Mouse (Mus musculus) adrenal gland, adult 2 months (tissue): ENCODE measurements around the gene Rps6kc1. TPM values are rescaled to one million over a fixed set of nuclear protein-coding genes. Genes with fewer than 3 reads are reported as not detected.

ENCODE experiments used
- DNase-seq: peaks from one replicate; pipeline ENCODE4 v3.0.0; 2021
- polyA plus RNA-seq: library from polyadenylated mRNA; depleted of rRNA; stranded (reverse); fragments of >200 nt; gene quantifications from 2 replicates; pipeline ENCODE4 v1.2.3, GENCODE M21; 2012
- total RNA-seq, 2 experiments: library from RNA; stranded (reverse); gene quantifications; 2 replicates each; pipeline ENCODE4 v1.2.3; 2021

Gene Rps6kc1
- total and polyA plus RNA-seq, 3 experiments, result 23.2 to 25.3 (median 23.3) TPM

- DNase-seq, result no peak
These were observed 147.8 kb downstream of the Rps6kc1 start for GRCm38 (mm10) chr1:190763756-190764155.

- DNase-seq, result peak; percentile 6
These were observed 149.8 kb downstream of the Rps6kc1 start for GRCm38 (mm10) chr1:190761786-190762185.

GRCm38 (mm10) chr1:190757899-190758298, 153.7 kb downstream of the Rps6kc1 start:
- DNase-seq, result no peak

- DNase-seq, result no peak
These were observed 159.6 kb downstream of the Rps6kc1 start for GRCm38 (mm10) chr1:190751794-190752570.

- DNase-seq, result no peak
These were observed 162.6 kb downstream of the Rps6kc1 start for GRCm38 (mm10) chr1:190748937-190749336.

- no peak for DNase-seq
These were observed 170.1 kb downstream of the Rps6kc1 start for GRCm38 (mm10) chr1:190741421-190741820.

- DNase-seq, result no peak
These were observed 178.8 kb downstream of the Rps6kc1 start for GRCm38 (mm10) chr1:190732803-190733202.

GRCm38 (mm10) chr1:190729516-190730088, 182.0 kb downstream of the Rps6kc1 start:
- DNase-seq, result no peak

GRCm38 (mm10) chr1:190728111-190728651, 183.4 kb downstream of the Rps6kc1 start:
- DNase-seq, result no peak

GRCm38 (mm10) chr1:190727385-190727784, 184.2 kb downstream of the Rps6kc1 start:
- DNase-seq, result no peak

- DNase-seq, result no peak
These were observed 186.8 kb downstream of the Rps6kc1 start for GRCm38 (mm10) chr1:190724591-190725380.

GRCm38 (mm10) chr1:190723926-190724430, 187.6 kb downstream of the Rps6kc1 start:
- no peak for DNase-seq

- DNase-seq, result no peak
These were observed 197.7 kb downstream of the Rps6kc1 start for GRCm38 (mm10) chr1:190713848-190714247.

GRCm38 (mm10) chr1:190697576-190697975, 214.0 kb downstream of the Rps6kc1 start:
- DNase-seq, result no peak

GRCm38 (mm10) chr1:190695589-190695988, 216.0 kb downstream of the Rps6kc1 start:
- peak; percentile 79 for DNase-seq

GRCm38 (mm10) chr1:190690528-190691262, 220.9 kb downstream of the Rps6kc1 start:
- DNase-seq, result peak; percentile 60

- DNase-seq, result no peak
These were observed 228.5 kb downstream of the Rps6kc1 start for GRCm38 (mm10) chr1:190683060-190683459.

GRCm38 (mm10) chr1:190682021-190682926, 229.3 kb downstream of the Rps6kc1 start:
- DNase-seq, result no peak

GRCm38 (mm10) chr1:190675455-190675854, 236.1 kb downstream of the Rps6kc1 start:
- no peak for DNase-seq

- no peak for DNase-seq
These were observed 242.5 kb downstream of the Rps6kc1 start for GRCm38 (mm10) chr1:190669099-190669498.
